Mouse (Mus musculus) testis, adult 2 months (tissue): Measurements from ENCODE around the gene Fam240a.

Experiments used
- CTCF ChIP-seq: fragments of 200-500 bp; IDR thresholded peaks from 2 replicates; pipeline ENCODE4 v1.5.1; 2012; ENCODE audit warnings: low read depth, mild to moderate bottlenecking, inconsistent platforms, low read length, moderate library complexity; ENCODE audit not compliant: control insufficient read depth, insufficient read depth, insufficient replicate concordance
- POLR2A ChIP-seq: fragments of 200-500 bp; IDR thresholded peaks from 2 replicates; pipeline ENCODE4 v1.6.1; 2012; ENCODE audit warnings: low read depth, mild to moderate bottlenecking, inconsistent platforms, low read length, moderate library complexity; ENCODE audit not compliant: control insufficient read depth

DNA sequence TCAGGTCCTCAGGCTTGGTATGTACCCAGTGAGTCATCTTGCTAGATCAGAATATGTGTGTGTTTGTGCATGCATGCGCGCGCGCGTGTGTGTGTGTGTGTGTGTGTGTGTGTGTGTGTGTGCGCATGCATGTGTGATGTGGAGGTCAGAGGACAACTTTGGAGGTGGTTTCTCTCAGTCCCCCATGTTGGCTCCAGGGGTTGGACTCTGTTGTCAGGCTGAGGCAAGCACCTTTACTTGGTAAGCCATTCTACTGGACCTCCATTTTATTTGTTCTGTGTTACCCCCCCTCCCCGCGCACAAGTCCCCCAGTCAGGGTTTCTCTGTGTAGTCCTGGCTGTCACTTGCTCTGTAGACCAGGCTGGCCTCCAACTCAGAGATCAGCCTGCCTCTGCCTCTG, 44.7 kb upstream of the Fam240a start:
- no peak for TF ChIP-seq CTCF
- TF ChIP-seq POLR2A, result no peak
